Mouse (Mus musculus): ENCODE data around the gene Kcnk5.

- TF ChIP-seq POLR2A (IDR thresholded peaks at IDR 0.05; ENCODE audit: extremely low read depth, insufficient read depth, low read length) (no peak), CTCF (IDR thresholded peaks at IDR 0.05; ENCODE audit: low read depth, low read length) (no peak)
Measured at GRCm38 (mm10) chr14:20168478-20168877, 13.1 kb downstream of the Kcnk5 start.
